Mouse (Mus musculus): ENCODE measurements around the gene Ms4a6c. TPM values are rescaled to one million over a fixed set of nuclear protein-coding genes. Genes with fewer than 3 reads are reported as not detected.
"Not testable (repeated sequence)": the region's sequence is repeated elsewhere in the genome, so short reads cannot be mapped to it uniquely, and the experiment has no call there.

The Ms4a6c gene
- polyA plus RNA-seq, 1 experiment from 2014 or later, result 5.6 TPM

GRCm38 (mm10) chr19:11504857-11505256, 35.7 kb downstream of the Ms4a6c start:
- Histone ChIP-seq H3K9ac (ENCODE audit: low read length) (no peak overlapping the region), H3K4me2 (ENCODE audit: low read length) (no peak overlapping the region), H3K4me1 (ENCODE audit: control insufficient read depth in 2 of 2, insufficient read depth in 2 of 2, low read length in 2 of 2) (no peaks in the 10 kb centered on the region), H3K36me3 (ENCODE audit: control insufficient read depth, insufficient read depth, low read length) (no peaks in the 10 kb centered on the region), H3K27ac (replicated peaks in 1 of 2; ENCODE audit: control insufficient read depth in 1 of 2, insufficient read depth in 1 of 2, low read depth in 2 of 2, low read length in 2 of 2) (no peak overlapping the region), H3K4me3 (ENCODE audit: control insufficient read depth in 1 of 2, insufficient read depth in 1 of 2, low read depth in 1 of 2, low read length in 2 of 2) (no peak overlapping the region), H3K27me3 (ENCODE audit: control insufficient read depth, insufficient read depth, low read length) (no peaks in the 10 kb centered on the region), H3K9me3 (ENCODE audit: control insufficient read depth, low read length) (no peaks in the 10 kb centered on the region)
- 68% methylated on average over 1 of the region's 1 CpGs for WGBS
- no peak for ATAC-seq (ENCODE audit: insufficient number of reproducible peaks, insufficient read depth, low FRiP score, low read depth)

GRCm38 (mm10) chr19:11513458-11513857, 44.3 kb downstream of the Ms4a6c start:
- Histone ChIP-seq H3K4me1 (ENCODE audit: control insufficient read depth in 2 of 2, insufficient read depth in 2 of 2, low read length in 2 of 2) (no peaks in the 10 kb centered on the region), H3K9me3 (ENCODE audit: control insufficient read depth, low read length) (no peaks in the 10 kb centered on the region), H3K9ac (ENCODE audit: low read length) (no peak overlapping the region), H3K36me3 (ENCODE audit: control insufficient read depth, insufficient read depth, low read length) (no peaks in the 10 kb centered on the region), H3K27me3 (ENCODE audit: control insufficient read depth, insufficient read depth, low read length) (no peaks in the 10 kb centered on the region), H3K27ac (replicated peaks in 1 of 2; ENCODE audit: control insufficient read depth in 1 of 2, insufficient read depth in 1 of 2, low read depth in 2 of 2, low read length in 2 of 2) (no peak overlapping the region), H3K4me3 (ENCODE audit: control insufficient read depth in 1 of 2, insufficient read depth in 1 of 2, low read depth in 1 of 2, low read length in 2 of 2) (no peak overlapping the region), H3K4me2 (ENCODE audit: low read length) (no peak overlapping the region)
- ATAC-seq (ENCODE audit: insufficient number of reproducible peaks, insufficient read depth, low FRiP score, low read depth), result no peak
- WGBS, result 56% methylated on average over 1 of the region's 1 CpGs

GRCm38 (mm10) chr19:11516246-11516645, 47.1 kb downstream of the Ms4a6c start, which contains the start of gene Ms4a6b:
TSS of gene Ms4a6b (plus strand) at chr19:11516512.
- Histone ChIP-seq H3K4me3 (ENCODE audit: control insufficient read depth in 1 of 2, insufficient read depth in 1 of 2, low read depth in 1 of 2, low read length in 2 of 2) (no peak within 1 kb of the TSS), H3K4me1 (ENCODE audit: control insufficient read depth in 2 of 2, insufficient read depth in 2 of 2, low read length in 2 of 2) (no peaks in the 10 kb centered on the region), H3K27ac (replicated peaks in 1 of 2; ENCODE audit: control insufficient read depth in 1 of 2, insufficient read depth in 1 of 2, low read depth in 2 of 2, low read length in 2 of 2) (no peak within 1 kb of the TSS), H3K9ac (ENCODE audit: low read length) (no peak within 1 kb of the TSS), H3K4me2 (ENCODE audit: low read length) (no peak within 1 kb of the TSS), H3K36me3 (ENCODE audit: control insufficient read depth, insufficient read depth, low read length) (no peaks in the 10 kb centered on the region), H3K9me3 (ENCODE audit: control insufficient read depth, low read length) (no peaks in the 10 kb centered on the region), H3K27me3 (ENCODE audit: control insufficient read depth, insufficient read depth, low read length) (no peaks in the 10 kb centered on the region)
- no peak for ATAC-seq (ENCODE audit: insufficient number of reproducible peaks, insufficient read depth, low FRiP score, low read depth)

GRCm38 (mm10) chr19:11516845-11517244, 47.7 kb downstream of the Ms4a6c start:
- H3K9me3 ChIP-seq (ENCODE audit: control insufficient read depth, low read length), result no peaks in the 10 kb centered on the region
- no peak overlapping the region for H3K27ac ChIP-seq (replicated peaks in 1 of 2; ENCODE audit: control insufficient read depth in 1 of 2, insufficient read depth in 1 of 2, low read depth in 2 of 2, low read length in 2 of 2)
- no peaks in the 10 kb centered on the region for H3K27me3 ChIP-seq (ENCODE audit: control insufficient read depth, insufficient read depth, low read length)
- WGBS, result 52% methylated on average over 4 of the region's 4 CpGs
- H3K36me3 ChIP-seq (ENCODE audit: control insufficient read depth, insufficient read depth, low read length), result no peaks in the 10 kb centered on the region
- H3K9ac ChIP-seq (ENCODE audit: low read length), result no peak overlapping the region
- no peaks in the 10 kb centered on the region for H3K4me1 ChIP-seq (ENCODE audit: control insufficient read depth in 2 of 2, insufficient read depth in 2 of 2, low read length in 2 of 2)
- no peak overlapping the region for H3K4me2 ChIP-seq (ENCODE audit: low read length)
- ATAC-seq (ENCODE audit: insufficient number of reproducible peaks, insufficient read depth, low FRiP score, low read depth), result no peak
- H3K4me3 ChIP-seq (ENCODE audit: control insufficient read depth in 1 of 2, insufficient read depth in 1 of 2, low read depth in 1 of 2, low read length in 2 of 2), result no peak overlapping the region

GRCm38 (mm10) chr19:11517373-11517772, 48.2 kb downstream of the Ms4a6c start:
- not testable (repeated sequence) for H3K27me3 ChIP-seq (ENCODE audit: control insufficient read depth, insufficient read depth, low read length); H3K4me1 ChIP-seq (ENCODE audit: control insufficient read depth in 2 of 2, insufficient read depth in 2 of 2, low read length in 2 of 2); H3K27ac ChIP-seq (replicated peaks in 1 of 2; ENCODE audit: control insufficient read depth in 1 of 2, insufficient read depth in 1 of 2, low read depth in 2 of 2, low read length in 2 of 2); H3K4me2 ChIP-seq (ENCODE audit: low read length); H3K9me3 ChIP-seq (ENCODE audit: control insufficient read depth, low read length); H3K9ac ChIP-seq (ENCODE audit: low read length); H3K4me3 ChIP-seq (ENCODE audit: control insufficient read depth in 1 of 2, insufficient read depth in 1 of 2, low read depth in 1 of 2, low read length in 2 of 2); H3K36me3 ChIP-seq (ENCODE audit: control insufficient read depth, insufficient read depth, low read length); ATAC-seq (ENCODE audit: insufficient number of reproducible peaks, insufficient read depth, low FRiP score, low read depth)
- 18% methylated on average over 1 of the region's 1 CpGs for WGBS

- not testable (repeated sequence) for H3K4me1 ChIP-seq (ENCODE audit: control insufficient read depth in 2 of 2, insufficient read depth in 2 of 2, low read length in 2 of 2); H3K36me3 ChIP-seq (ENCODE audit: control insufficient read depth, insufficient read depth, low read length); H3K4me2 ChIP-seq (ENCODE audit: low read length); H3K9me3 ChIP-seq (ENCODE audit: control insufficient read depth, low read length); H3K4me3 ChIP-seq (ENCODE audit: control insufficient read depth in 1 of 2, insufficient read depth in 1 of 2, low read depth in 1 of 2, low read length in 2 of 2); H3K27me3 ChIP-seq (ENCODE audit: control insufficient read depth, insufficient read depth, low read length); H3K9ac ChIP-seq (ENCODE audit: low read length); H3K27ac ChIP-seq (replicated peaks in 1 of 2; ENCODE audit: control insufficient read depth in 1 of 2, insufficient read depth in 1 of 2, low read depth in 2 of 2, low read length in 2 of 2); ATAC-seq (ENCODE audit: insufficient number of reproducible peaks, insufficient read depth, low FRiP score, low read depth)
- 72% methylated on average over 2 of the region's 2 CpGs for WGBS
These were observed 49.2 kb downstream of the Ms4a6c start for GRCm38 (mm10) chr19:11518356-11518755.

- H3K4me1 ChIP-seq (ENCODE audit: control insufficient read depth in 2 of 2, insufficient read depth in 2 of 2, low read length in 2 of 2), result no peaks in the 10 kb centered on the region
- no peak overlapping the region for H3K9ac ChIP-seq (ENCODE audit: low read length)
- no peaks in the 10 kb centered on the region for H3K36me3 ChIP-seq (ENCODE audit: control insufficient read depth, insufficient read depth, low read length)
- WGBS, result 73% methylated on average over 3 of the region's 3 CpGs
- no peak for ATAC-seq (ENCODE audit: insufficient number of reproducible peaks, insufficient read depth, low FRiP score, low read depth)
- H3K4me3 ChIP-seq (ENCODE audit: control insufficient read depth in 1 of 2, insufficient read depth in 1 of 2, low read depth in 1 of 2, low read length in 2 of 2), result no peak overlapping the region
- H3K27me3 ChIP-seq (ENCODE audit: control insufficient read depth, insufficient read depth, low read length), result no peaks in the 10 kb centered on the region
- no peak overlapping the region for H3K4me2 ChIP-seq (ENCODE audit: low read length)
- H3K27ac ChIP-seq (replicated peaks in 1 of 2; ENCODE audit: control insufficient read depth in 1 of 2, insufficient read depth in 1 of 2, low read depth in 2 of 2, low read length in 2 of 2), result no peak overlapping the region
- H3K9me3 ChIP-seq (ENCODE audit: control insufficient read depth, low read length), result no peaks in the 10 kb centered on the region
These were observed 51.0 kb downstream of the Ms4a6c start for GRCm38 (mm10) chr19:11520146-11520545.
